Mouse (Mus musculus): ENCODE data around the gene Pigm.

Pigm gene

DNA sequence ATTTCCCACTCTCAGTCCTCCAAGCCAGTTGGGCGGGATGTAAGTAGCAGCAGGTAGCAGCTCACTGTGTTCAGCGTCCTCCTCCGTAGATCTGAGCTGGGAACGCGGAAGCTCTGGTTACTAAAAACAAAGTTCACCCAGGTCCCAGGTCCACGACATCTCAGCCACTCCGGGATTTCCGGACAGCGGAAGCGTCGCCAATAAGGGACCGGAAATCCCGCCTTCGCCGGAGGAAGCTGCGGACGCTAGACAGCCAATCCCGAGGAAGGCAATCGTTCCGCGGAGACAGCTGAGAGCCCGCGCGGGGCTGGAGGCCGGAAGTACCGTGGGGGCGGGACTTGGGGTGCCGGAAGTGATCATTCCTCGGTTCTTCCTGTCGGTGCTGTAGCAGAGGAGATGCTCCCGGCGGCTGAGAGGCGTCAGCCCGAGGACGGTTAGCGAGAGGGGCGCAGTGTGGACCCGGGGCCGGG lies at the start of gene Pigm:
Gene Pigm, plus strand, starts transcription at position 349 of the 470 bp plus-strand sequence.
- peak; percentile 96 to 97 for DNase-seq (ENCODE audit: low spot score in 2 of 2)

DNA sequence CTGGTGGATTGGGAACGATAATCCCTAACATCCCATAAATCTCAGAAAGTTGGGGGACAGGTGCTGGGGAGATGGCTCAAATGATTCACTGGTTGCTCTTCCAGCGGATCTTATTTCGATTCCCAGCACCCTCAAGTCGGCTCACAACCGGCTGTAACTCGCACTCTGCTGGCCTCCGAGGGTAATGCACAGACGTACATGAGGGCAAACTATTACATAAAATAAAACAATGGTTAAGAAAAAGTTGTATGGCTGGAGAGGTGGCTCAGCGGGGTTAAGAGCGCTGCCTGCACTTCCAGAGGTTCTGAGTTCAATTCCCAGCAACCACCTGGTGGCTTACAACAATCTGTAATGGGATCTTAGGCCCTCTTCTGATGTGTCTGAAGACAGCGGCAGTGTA lies 49.7 kb upstream of the Pigm start:
- no peak for DNase-seq (ENCODE audit: low spot score in 2 of 2)

DNA sequence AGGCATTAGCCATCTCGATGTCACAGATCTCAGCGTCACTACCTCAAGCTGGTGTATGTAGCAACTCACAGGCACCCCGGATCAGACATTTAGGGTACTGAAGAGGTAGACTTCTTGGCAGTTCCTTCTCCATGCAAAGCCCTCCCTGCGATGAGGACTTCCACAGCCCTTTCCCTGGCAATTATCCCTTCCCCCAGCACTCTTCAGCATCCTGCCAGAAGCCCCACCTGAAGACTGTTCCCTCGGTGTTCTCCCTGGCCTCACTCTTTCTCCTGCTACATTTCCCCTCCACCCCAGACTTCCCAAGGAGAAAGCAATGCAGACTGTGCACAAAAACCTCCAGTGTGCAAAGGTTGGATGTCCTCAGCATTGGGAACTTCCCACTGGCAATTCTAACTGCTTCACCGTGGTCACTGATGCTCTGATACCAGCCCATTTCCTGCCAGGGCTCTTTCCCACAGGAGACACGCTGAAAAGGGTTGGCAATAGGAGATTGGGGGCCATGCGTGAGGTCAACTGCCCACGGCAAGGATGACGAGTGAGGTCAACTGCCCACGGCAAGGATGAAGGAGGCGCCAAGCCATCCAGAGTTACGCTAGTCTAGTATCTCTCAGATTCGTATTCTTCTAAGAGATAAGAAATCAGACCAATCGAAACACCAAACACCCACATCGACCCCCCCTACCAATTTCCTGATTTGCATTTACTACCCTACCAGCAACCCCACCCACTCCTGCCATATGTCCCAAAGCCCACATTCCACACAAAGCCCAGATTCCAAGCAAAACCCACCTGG lies 48.9 kb upstream of the Pigm start:
- no peak for DNase-seq (ENCODE audit: low spot score in 2 of 2)

DNA sequence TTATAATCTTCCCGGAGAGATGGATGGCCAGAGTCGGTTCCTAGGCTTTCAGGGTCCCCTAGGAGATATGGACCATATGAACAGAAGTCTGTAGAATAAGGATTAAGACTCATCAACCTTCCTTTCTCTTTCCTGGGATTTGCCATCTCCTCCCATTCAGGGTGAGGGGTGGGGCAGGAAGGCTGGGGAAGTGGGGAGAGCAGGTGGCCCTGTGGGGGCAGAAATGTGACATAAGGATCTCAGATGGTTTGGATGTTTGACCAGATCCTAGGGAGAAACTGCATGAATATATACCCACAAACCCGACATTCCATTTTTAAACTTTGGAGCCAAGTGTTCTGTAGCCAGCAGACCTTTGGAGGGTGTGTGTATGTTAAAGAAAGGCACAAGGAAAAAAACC lies 48.3 kb upstream of the Pigm start:
- no peak for DNase-seq (ENCODE audit: low spot score in 2 of 2)

DNA sequence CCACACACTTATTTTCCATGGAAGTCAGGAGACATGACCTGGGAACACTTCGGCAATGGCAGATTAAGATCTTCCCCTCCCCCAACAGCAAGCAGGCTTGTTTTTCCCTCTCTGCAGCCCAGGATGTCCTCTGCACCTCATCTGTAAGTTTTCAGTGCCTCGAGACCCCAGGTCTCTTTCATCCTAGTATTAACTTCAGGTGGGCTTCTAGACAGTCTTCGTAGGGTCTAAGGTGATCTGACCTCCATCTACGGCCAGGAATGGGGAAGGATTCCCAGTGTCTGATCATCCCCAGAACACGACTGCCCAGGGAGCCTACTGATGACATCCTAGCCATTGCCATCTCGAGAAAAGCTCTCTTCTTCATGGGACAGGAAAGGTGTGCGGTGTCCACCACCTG lies 47.9 kb upstream of the Pigm start:
- no peak for DNase-seq (ENCODE audit: low spot score in 2 of 2)

DNA sequence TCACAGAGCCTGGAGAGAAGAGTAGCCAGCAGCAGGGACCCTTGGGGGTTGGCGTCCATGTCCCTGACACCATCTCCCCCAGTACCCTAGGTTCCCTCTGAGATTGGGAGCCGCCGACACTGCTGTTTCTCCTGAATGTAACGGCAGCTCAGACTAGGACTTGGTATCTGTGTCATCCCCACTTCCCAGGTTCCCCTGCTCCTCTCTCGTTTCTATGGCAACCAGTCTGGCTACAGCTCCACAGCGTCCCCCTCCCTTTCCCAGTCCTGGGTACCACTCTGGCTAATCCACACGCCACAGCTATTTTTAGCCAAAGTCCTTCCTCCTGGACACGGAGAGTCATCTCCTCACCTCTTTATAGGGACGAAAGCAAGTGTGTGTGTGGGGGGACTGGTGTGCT lies 47.2 kb upstream of the Pigm start, which contains the start of gene Kcnj9:
Gene Kcnj9, minus strand, starts transcription at position 188 of the 400 bp plus-strand sequence.
- peak; percentile 73 to 80 for DNase-seq (ENCODE audit: low spot score in 2 of 2)

- no peak for DNase-seq (ENCODE audit: low spot score in 2 of 2)
Measured at GRCm38 (mm10) chr1:172329616-172330015, 46.7 kb upstream of the Pigm start.

GRCm38 (mm10) chr1:172331422-172331947 lies 44.9 kb upstream of the Pigm start:
- DNase-seq (ENCODE audit: low spot score in 2 of 2), result no peak

DNA sequence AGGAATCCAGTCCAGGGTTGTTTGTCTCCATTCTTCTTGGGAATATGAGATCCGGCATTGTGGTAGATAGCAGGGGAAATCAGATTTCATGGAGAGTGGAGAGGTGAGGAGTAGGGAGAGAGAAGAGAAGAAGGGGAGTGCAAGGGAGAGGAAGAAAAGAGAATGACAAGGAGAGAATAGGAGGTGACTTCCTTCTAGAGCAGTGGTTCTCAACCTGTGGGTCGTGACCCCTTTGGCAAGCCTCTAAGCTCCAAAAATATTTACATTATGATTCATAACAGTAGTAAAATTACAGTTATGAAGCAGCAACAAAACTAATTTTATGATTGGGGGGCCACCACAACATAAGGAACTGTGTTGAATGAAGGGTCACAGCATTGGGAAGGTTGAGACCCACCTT lies 43.4 kb upstream of the Pigm start:
- no peak for DNase-seq (ENCODE audit: low spot score in 2 of 2)

DNA sequence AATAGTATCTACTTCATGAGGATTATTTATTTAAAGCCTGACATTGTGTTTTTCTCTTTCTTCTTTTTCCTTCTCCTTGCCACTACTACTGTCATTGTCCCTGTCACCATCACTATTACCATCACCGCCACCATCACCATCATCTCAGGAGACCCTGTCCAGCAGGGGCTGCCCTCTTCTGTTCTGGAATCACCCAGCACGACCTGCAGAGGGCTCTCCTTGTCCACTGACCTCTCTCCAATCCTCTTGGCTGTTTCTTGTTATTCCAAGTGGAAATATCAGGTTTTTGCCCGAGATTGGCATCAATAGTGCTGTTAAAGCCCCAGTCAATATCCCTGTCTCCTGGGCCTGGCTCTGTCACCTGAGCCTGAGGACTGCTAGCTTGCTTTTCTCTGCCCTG lies 42.8 kb upstream of the Pigm start:
- no peak for DNase-seq (ENCODE audit: low spot score in 2 of 2)

- DNase-seq (ENCODE audit: low spot score in 2 of 2), result no peak
Measured at GRCm38 (mm10) chr1:172335804-172336203, 40.5 kb upstream of the Pigm start.

DNA sequence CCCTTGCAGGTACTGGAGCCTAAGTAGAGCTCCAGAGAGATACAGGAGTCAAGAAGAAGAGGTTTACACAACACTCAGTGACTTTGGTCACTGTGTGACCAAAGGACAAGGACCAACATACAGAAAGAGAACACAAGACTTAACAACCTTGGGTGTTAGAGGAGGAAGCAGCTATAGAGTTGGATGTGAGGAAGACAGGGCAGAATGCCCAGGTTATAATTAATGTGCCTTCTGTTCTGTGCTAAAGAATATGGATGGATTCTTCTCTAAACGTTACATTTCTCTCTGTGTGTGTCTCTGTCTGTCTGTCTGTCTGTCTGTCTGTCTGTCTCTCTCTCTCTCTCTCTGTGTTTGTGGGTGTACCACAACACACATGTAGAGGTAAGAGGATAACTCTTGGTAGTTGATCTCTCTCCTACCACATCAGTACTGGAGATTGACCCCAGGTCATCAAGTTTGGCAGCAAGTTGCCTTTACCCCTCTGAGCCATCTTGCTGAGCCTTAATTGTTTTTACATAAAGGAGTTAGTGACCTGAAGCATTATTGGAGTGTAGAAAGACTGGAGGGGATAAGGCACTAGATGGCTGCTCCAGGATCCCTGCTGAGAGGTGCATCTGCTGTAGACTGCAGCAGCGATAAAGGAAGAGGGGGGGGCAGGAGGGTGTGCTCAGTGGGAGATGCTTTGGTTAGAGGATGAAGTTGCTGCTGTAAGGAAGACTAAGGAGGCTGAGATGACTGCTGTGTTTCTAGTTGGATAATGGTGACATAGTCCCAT lies 38.7 kb upstream of the Pigm start:
- no peak for DNase-seq (ENCODE audit: low spot score in 2 of 2)

DNA sequence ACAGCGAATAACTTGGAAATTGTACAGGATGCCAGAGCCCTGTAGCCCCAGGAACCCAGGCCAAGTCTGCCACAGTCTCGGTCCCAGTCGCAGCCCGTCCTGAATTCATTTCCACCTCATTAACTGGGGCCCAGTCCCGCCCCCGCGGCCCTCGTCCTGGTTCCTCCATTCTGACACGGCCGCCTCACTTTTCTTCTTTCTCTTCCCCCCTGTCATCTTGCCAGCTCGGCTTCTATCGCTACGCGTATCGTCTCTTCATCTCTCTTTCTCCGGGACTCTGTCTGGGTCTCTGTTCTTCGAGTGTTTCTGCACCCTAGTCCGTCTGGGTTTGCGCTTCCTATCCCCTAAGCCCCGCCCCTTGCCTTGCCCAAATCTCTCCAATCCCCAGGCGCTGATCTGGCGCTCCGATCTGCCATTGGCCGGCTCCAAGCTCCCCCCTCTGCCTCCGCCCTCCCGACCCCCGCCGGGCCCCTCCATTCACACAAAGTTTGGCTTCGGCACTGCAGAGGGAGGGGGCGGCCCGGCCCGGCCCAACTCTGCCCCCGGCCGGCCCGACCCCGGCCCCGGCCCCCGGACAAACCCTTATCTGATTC lies 35.5 kb upstream of the Pigm start, which contains the start of gene Kcnj10:
Gene Kcnj10, plus strand, starts transcription at position 482 of the 593 bp plus-strand sequence.
- DNase-seq (ENCODE audit: low spot score in 2 of 2), result peak; percentile 74 to 80

GRCm38 (mm10) chr1:172341386-172341785 lies 35.0 kb upstream of the Pigm start:
- no peak for DNase-seq (ENCODE audit: low spot score in 2 of 2)

DNA sequence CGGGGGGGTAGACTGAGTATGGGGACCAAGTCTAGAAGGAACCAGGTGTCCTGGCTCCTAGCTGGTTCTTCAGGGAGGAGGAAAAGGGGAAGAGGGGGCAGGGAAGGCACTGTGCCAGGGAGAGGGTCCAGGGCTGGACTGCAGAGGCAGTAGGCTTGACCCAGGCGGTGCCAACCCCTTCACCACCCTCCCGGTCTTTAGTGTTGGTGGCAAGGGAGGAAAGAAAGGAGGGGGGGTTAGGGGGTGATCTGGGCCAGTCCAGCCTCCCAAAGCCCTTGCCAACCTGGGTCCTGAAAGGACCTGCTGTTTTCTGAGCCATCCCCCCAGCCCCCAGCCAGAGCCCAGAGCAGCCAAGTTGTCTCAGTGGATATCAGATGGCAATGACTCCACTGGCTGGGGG lies 33.6 kb upstream of the Pigm start:
- peak; percentile 70 to 80 for DNase-seq (ENCODE audit: low spot score in 2 of 2)

GRCm38 (mm10) chr1:172343914-172344313 lies 32.4 kb upstream of the Pigm start:
- DNase-seq (ENCODE audit: low spot score in 2 of 2), result no peak

- no peak for DNase-seq (ENCODE audit: low spot score in 2 of 2)
Measured at GRCm38 (mm10) chr1:172344820-172345219, 31.5 kb upstream of the Pigm start.

DNA sequence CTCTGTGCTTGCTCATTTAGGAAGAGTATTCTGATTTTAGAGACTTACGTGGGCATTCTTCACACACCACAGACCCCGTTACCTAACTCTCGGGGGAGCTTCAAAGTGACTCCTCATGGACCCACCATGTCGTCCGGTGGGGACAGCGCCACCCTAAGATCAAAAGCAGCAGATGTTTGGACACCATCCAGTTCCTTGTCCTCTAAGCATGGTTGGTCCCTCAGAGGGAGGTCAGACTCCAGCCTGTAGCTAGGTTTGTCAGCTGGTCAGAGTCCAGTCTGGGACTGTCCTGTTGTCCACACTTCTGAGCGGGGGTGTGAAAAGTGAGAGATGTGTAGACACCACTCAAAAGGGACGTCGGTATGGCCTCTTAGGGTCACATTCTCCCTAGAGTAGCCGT lies 29.6 kb upstream of the Pigm start:
- no peak for DNase-seq (ENCODE audit: low spot score in 2 of 2)

DNA sequence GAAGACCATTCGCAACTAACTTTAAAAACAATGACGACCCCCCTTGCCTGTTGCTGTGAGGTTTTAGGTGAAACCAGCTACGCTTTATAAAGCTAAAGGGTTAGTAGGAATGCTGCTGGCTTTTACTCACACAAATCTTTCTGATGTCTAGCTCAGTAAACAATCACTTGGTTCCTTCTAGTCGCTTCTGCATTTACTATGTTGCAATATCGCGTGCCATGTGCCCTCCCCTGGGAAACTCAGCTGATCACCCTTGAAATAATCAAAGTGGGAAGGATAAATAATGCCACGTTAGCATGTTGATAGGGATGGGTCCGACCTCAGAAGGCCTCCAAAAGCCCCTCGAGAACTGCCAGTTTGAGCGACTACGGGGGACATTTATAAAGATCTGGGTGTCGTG lies 29.0 kb upstream of the Pigm start:
- no peak for DNase-seq (ENCODE audit: low spot score in 2 of 2)

DNA sequence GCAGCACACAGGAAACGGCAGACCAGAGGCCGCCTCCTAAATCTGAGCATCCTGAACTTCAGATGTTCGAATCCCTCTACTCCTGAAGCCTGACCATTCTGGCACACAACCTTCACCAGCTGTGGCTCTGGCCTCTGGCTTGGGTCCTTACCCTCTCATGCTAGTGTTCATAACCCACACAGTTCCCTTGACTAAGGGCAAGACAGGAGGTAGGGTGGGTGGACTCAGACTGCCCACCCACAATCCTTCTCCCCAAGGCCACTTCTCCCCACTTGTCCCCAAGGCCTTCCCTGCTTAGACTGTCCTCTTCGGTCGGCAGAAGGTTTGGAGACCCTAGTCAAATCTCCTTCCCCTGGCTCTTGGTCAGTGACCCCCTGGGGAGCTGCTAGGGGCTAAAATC lies 26.8 kb upstream of the Pigm start:
- DNase-seq (ENCODE audit: low spot score in 2 of 2), result no peak

DNA sequence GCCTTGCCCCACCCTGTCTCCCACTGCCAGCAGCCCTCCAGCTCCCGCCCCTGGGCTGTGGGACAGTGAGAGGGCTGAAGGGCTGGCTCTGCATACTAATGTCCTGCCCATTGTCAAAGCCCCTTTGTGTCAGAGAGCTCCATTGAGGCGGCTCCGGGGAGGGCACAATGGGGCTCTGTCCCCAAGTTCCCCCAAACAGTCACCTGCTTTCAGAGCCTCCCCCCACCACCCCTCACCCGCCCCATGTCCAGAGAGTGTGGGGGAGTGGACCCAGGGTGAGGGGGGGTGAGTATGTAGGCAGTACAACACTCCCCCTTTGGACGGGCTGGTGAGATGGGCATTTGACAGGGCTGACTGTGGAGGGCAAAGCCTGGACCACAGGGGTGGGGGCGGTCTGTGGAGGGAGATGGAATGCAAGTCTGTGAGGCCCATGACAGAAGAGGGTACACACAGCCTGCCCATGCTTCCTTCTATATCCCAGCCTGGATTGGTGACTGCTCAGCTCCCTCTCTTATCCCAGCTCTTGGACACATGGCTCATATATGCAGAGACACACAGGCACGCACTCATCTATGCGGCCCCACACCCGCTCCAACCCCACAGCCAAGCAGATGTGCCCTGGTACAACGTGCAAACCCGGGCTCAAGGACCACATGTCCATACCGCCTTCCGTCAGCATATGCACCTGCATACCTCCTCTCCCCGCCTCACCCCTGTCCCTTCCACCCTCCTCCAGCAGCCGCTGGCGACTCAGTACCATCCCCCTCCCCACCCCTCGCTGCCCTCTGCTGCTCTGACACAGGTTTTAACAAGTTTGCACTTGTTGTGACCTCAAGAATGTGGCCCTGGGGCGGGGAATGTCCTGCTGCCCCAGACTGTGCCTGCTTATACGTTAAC lies 26.2 kb upstream of the Pigm start:
- DNase-seq (ENCODE audit: low spot score in 2 of 2), result peak; percentile 67 to 80

Measured in frontal cortex, postnatal 10 days (tissue).